Mouse (Mus musculus): ENCODE measurements around the gene Slc25a5. TPM values are rescaled to one million over a fixed set of nuclear protein-coding genes. Genes with fewer than 3 reads are reported as not detected.
"Not testable (repeated sequence)": the region's sequence is repeated elsewhere in the genome, so short reads cannot be mapped to it uniquely, and the experiment has no call there.

Gene Slc25a5
- polyA plus RNA-seq, 1 experiment from 2014 or later, result 530 TPM

DNA sequence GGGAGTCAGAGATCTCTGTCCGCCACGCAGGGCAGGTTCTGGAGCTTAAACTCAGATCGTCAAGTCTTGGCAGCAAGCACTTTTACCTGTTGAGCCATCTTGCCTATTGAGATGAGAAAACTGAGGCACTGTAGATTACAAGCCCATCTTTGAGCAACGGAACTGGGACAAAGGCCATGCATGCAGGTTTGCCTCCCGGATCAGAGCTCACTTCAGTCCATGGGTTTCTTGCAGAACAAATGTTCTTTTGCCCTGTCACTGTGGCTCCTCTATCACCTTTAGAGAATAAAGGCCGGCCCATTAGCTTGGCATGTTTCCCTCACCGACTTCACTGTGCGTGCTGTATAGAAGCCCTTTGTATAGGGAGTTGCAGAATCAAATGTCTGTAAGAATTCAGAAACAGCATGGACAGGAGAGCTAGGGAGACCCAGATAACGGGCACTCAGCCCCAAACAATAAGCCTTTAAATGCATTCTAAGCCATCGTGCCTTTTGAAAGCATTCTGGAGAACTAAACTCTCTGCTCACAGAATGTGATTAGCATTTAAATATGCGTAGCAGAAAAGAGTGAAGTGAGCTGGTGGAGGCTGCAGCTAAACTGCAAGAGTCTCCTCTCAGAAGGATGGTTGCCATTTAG lies 32.0 kb upstream of the Slc25a5 start:
- H3K36me3 ChIP-seq, result no peaks in the 10 kb centered on the region
- WGBS, result 28% methylated on average over 11 of the region's 11 CpGs
- no peak overlapping the region for H3K4me3 ChIP-seq (replicated peaks)
- H3K27ac ChIP-seq (replicated peaks), result peak overlapping the region; percentile 33
- no peaks in the 10 kb centered on the region for H3K27me3 ChIP-seq (replicated peaks)
- H3K9me3 ChIP-seq (replicated peaks), result no peaks in the 10 kb centered on the region
- ATAC-seq (ENCODE audit: low FRiP score), result no peak
- no peaks in the 10 kb centered on the region for H3K4me1 ChIP-seq
- H3K4me2 ChIP-seq, result no peak overlapping the region
- no peak overlapping the region for H3K9ac ChIP-seq (replicated peaks)

DNA sequence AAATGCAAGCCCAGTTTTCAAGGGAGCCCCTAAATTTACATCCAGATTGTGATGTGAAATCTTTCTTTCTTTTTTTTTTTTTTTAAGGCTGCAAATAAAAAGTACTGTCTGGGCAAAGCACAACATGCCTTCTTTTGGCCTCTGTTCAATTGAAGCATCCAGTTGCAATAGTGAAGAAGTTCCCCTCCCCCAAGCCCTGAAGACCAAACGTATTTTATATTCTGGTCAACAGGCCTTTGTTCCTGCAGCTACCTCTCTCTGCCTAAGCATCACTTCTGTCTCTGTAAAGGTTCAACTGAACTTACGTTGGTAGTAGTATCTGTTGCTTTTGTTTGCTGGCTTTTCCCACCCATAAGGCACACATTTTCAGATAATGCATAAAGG lies 31.5 kb upstream of the Slc25a5 start:
- Histone ChIP-seq H3K36me3 (no peaks in the 10 kb centered on the region), H3K9ac (replicated peaks) (no peak overlapping the region), H3K4me2 (no peak overlapping the region), H3K4me3 (replicated peaks) (no peak overlapping the region), H3K4me1 (no peaks in the 10 kb centered on the region), H3K27ac (replicated peaks) (peak overlapping the region; percentile 60), H3K9me3 (replicated peaks) (no peaks in the 10 kb centered on the region), H3K27me3 (replicated peaks) (no peaks in the 10 kb centered on the region)
- 20% methylated on average over 2 of the region's 2 CpGs for WGBS
- ATAC-seq (ENCODE audit: low FRiP score), result no peak

GRCm38 (mm10) chrX:36767386-36767785 lies 28.1 kb upstream of the Slc25a5 start:
- Histone ChIP-seq H3K36me3 (no peaks in the 10 kb centered on the region), H3K9me3 (replicated peaks) (no peaks in the 10 kb centered on the region), H3K4me3 (replicated peaks) (no peak overlapping the region), H3K4me1 (no peaks in the 10 kb centered on the region), H3K4me2 (no peak overlapping the region), H3K9ac (replicated peaks) (no peak overlapping the region), H3K27ac (replicated peaks) (no peak overlapping the region), H3K27me3 (replicated peaks) (no peaks in the 10 kb centered on the region)
- WGBS, result 74% methylated on average over 5 of the region's 5 CpGs
- ATAC-seq (ENCODE audit: low FRiP score), result no peak

DNA sequence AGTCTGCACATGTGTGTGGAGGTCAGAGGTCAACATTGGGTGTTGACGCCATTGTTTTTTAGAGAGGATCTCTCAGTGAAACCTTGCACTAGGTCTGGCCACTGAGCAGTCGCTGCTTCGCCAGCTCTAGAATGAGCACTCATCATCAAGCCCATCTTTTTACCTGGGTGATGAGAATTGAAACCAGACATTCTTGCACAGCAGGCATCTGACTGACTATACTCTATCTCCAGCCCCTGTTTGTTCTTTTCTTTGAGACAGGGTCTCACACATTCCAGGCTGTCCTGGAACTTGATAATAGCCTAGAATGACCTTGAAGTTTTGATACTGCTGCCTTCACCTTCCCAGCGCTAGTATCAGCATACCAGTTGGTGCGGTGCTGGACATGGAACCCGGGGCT lies 22.9 kb upstream of the Slc25a5 start:
- Histone ChIP-seq H3K4me1 (no peaks in the 10 kb centered on the region), H3K4me2 (no peak overlapping the region), H3K4me3 (replicated peaks) (no peak overlapping the region), H3K36me3 (no peaks in the 10 kb centered on the region), H3K9ac (replicated peaks) (no peak overlapping the region), H3K27me3 (replicated peaks) (no peaks in the 10 kb centered on the region), H3K27ac (replicated peaks) (no peak overlapping the region), H3K9me3 (replicated peaks) (no peaks in the 10 kb centered on the region)
- no peak for ATAC-seq (ENCODE audit: low FRiP score)
- 89% methylated on average over 6 of the region's 6 CpGs for WGBS

- H3K36me3 ChIP-seq, result no peaks in the 10 kb centered on the region
- no peak overlapping the region for H3K4me2 ChIP-seq
- WGBS, result 86% methylated on average over 5 of the region's 5 CpGs
- H3K27ac ChIP-seq (replicated peaks), result no peak overlapping the region
- no peak overlapping the region for H3K9ac ChIP-seq (replicated peaks)
- H3K27me3 ChIP-seq (replicated peaks), result no peaks in the 10 kb centered on the region
- no peak overlapping the region for H3K4me3 ChIP-seq (replicated peaks)
- no peaks in the 10 kb centered on the region for H3K4me1 ChIP-seq
- ATAC-seq (ENCODE audit: low FRiP score), result no peak
- no peaks in the 10 kb centered on the region for H3K9me3 ChIP-seq (replicated peaks)
Observed at GRCm38 (mm10) chrX:36775520-36775919, 19.9 kb upstream of the Slc25a5 start.

DNA sequence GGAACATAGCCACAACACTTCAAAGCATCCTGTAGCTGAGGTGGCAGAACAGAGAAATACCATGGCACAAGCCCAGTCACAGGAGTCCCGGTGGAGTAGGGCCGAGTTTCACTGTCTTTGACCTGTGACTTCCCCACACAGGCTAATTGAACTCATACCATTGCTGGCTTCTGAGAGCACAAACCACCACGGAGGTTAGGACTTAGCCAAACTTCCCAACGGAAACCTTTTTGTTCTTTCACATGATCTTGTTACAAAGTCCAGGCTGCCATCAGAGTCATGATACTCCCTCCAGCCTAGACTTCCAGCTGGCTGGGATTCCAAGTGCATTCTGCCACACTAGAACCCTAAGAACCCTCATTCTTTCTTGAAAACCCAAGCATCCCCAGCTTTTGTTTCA lies 17.8 kb upstream of the Slc25a5 start:
- WGBS, result 88% methylated on average over 4 of the region's 4 CpGs
- H3K27me3 ChIP-seq (replicated peaks), result no peaks in the 10 kb centered on the region

GRCm38 (mm10) chrX:36789360-36789759 lies 6.1 kb upstream of the Slc25a5 start:
- no peak overlapping the region for H3K27ac ChIP-seq (replicated peaks)
- no peaks in the 10 kb centered on the region for H3K36me3 ChIP-seq
- WGBS, result 66% methylated on average over 4 of the region's 4 CpGs
- no peaks in the 10 kb centered on the region for H3K27me3 ChIP-seq (replicated peaks)
- no peaks in the 10 kb centered on the region for H3K9me3 ChIP-seq (replicated peaks)
- no peaks in the 10 kb centered on the region for H3K4me1 ChIP-seq
- no peak overlapping the region for H3K9ac ChIP-seq (replicated peaks)
- no peak overlapping the region for H3K4me3 ChIP-seq (replicated peaks)
- H3K4me2 ChIP-seq, result no peak overlapping the region
- ATAC-seq (ENCODE audit: low FRiP score), result no peak

More for the DNA sequence above, 17.8 kb upstream of the Slc25a5 start:
- Histone ChIP-seq H3K4me2 (no peak overlapping the region), H3K9me3 (replicated peaks) (no peaks in the 10 kb centered on the region), H3K36me3 (no peaks in the 10 kb centered on the region), H3K4me1 (no peaks in the 10 kb centered on the region), H3K4me3 (replicated peaks) (no peak overlapping the region), H3K9ac (replicated peaks) (no peak overlapping the region), H3K27ac (replicated peaks) (no peak overlapping the region)
- no peak for ATAC-seq (ENCODE audit: low FRiP score)

GRCm38 (mm10) chrX:36794571-36794970 lies 880 bp upstream of the Slc25a5 start:
- WGBS, result 64% methylated on average over 5 of the region's 5 CpGs
- Histone ChIP-seq H3K4me2 (no peak overlapping the region), H3K9me3 (replicated peaks) (no peaks in the 10 kb centered on the region), H3K27me3 (replicated peaks) (no peaks in the 10 kb centered on the region), H3K27ac (replicated peaks) (no peak overlapping the region), H3K36me3 (no peaks in the 10 kb centered on the region), H3K4me3 (replicated peaks) (no peak overlapping the region), H3K9ac (replicated peaks) (no peak overlapping the region), H3K4me1 (peaks cover 3% of the 10 kb centered on the region; the same call in 1 of the 2 replicates)
- ATAC-seq (ENCODE audit: low FRiP score), result no peak

DNA sequence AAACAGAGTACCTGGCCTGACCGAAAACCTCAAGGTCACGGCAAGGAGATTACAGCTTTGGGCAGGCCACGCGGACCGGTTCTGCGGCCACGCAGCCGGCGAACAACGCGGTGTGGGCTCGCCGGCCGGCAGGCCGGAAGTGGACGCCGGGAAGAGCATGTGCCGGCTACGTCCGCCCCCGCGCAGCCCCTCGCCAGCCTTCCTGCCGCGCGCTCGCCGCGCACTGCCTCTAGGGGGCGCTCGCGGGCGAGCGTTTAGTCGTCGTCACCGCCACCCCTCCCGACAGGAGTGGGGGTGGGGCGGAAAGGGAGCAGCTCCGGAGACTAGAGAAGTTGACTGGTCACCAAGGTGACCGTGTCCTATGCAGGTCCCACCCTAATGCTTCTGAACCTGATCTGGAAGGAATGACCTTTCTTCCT lies 721 bp downstream of the Slc25a5 start:
- no peaks in the 10 kb centered on the region for H3K36me3 ChIP-seq
- H3K9ac ChIP-seq (replicated peaks), result peak overlapping the region; percentile 61
- H3K4me2 ChIP-seq, result peak overlapping the region; percentile 53
- H3K27ac ChIP-seq (replicated peaks), result peak overlapping the region; percentile 82
- H3K4me3 ChIP-seq (replicated peaks), result peak overlapping the region; percentile 60
- H3K4me1 ChIP-seq, result peaks cover 3% of the 10 kb centered on the region; the same call in 1 of the 2 replicates
- peak; percentile 87 for ATAC-seq (ENCODE audit: low FRiP score)
- no peaks in the 10 kb centered on the region for H3K9me3 ChIP-seq (replicated peaks)
- 23% methylated on average over 37 of the region's 41 CpGs for WGBS
- H3K27me3 ChIP-seq (replicated peaks), result no peaks in the 10 kb centered on the region

DNA sequence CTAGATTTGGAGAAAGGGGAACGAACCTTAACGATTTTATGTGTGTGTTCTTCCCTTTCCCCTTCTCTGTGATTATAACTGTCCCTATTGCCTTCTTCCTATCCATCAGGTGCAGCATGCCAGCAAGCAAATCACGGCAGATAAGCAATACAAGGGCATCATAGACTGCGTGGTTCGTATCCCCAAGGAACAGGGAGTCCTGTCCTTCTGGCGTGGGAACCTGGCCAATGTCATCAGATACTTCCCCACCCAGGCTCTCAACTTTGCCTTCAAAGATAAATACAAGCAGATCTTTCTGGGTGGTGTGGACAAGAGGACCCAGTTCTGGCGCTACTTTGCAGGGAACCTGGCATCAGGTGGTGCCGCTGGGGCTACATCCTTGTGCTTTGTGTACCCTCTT lies 1.3 kb downstream of the Slc25a5 start:
- H3K4me2 ChIP-seq, result peak overlapping the region; percentile 53
- 0 out of 2 replicates have a peak overlapping the region, but pooled peaks have one; percentile 82 for H3K27ac ChIP-seq (replicated peaks)
- peak overlapping the region; percentile 60 for H3K4me3 ChIP-seq (replicated peaks)
- not testable (repeated sequence) for H3K4me1 ChIP-seq; H3K9me3 ChIP-seq (replicated peaks); H3K27me3 ChIP-seq (replicated peaks); ATAC-seq (ENCODE audit: low FRiP score); H3K36me3 ChIP-seq
- 71% methylated on average over 8 of the region's 8 CpGs for WGBS
- peak overlapping the region; percentile 41 for H3K9ac ChIP-seq (replicated peaks)

DNA sequence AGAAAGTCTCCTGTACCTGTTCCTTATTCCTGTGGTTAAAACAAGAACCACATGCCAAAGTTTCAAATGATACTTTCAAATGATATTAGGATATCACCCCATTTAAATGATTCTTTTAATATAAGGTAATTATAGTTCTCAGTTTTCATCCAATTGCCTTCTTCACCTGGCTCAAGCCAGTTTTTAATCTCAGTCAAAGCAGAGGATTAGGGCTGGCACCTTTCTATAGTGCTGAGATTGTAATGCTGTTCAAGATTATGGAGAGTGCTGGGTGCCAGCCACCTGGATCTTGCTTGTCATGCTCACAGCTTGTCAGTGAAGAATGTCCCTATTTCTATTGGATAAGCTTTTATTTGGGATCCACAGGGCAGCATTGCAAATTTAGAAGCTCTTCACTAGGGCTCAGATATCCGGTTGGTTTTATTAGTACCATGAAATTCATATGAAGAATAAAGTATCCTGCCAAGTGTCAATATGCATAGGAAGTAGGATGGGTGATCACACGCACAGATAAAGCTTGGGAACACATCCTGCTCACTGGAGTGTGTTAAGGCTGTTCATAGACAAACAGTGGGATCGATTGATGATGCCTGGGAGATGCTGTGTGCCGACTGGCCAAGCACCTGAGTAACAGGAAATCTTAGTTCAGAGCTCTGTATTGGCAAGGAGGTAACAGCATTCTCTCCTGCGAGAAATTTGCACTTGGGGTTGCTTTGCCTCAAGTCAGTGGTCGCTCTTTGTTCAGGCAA lies 3.9 kb downstream of the Slc25a5 start:
- Histone ChIP-seq H3K4me3 (replicated peaks) (no peak overlapping the region), H3K27ac (replicated peaks) (no peak overlapping the region), H3K9me3 (replicated peaks) (no peaks in the 10 kb centered on the region), H3K9ac (replicated peaks) (no peak overlapping the region), H3K4me2 (no peak overlapping the region), H3K4me1 (peaks cover 3% of the 10 kb centered on the region; the same call in 1 of the 2 replicates), H3K36me3 (no peaks in the 10 kb centered on the region), H3K27me3 (replicated peaks) (no peaks in the 10 kb centered on the region)
- no peak for ATAC-seq (ENCODE audit: low FRiP score)
- 47% methylated on average over 6 of the region's 6 CpGs for WGBS

DNA sequence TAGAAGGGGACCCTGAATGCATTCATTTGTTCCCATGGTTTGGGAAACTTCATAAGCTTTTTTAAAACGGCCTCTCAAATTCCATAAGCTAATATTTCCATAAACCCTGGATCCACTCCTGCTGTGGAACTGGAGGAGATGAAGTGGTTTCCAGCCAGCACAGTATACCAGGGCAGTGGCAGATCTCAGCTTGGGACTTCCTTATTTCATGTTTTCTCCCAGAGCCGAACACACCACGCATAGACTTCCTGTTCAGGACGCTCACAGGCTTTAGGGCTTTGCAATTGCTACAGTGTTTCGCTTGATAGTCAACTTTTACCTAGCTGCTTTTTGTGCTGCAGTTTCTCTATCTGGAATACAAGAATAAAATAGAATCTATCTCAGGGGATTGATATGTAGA lies 7.7 kb downstream of the Slc25a5 start:
- Histone ChIP-seq H3K27me3 (replicated peaks) (no peaks in the 10 kb centered on the region), H3K9me3 (replicated peaks) (no peaks in the 10 kb centered on the region), H3K4me2 (no peak overlapping the region), H3K27ac (replicated peaks) (no peak overlapping the region), H3K36me3 (no peaks in the 10 kb centered on the region), H3K4me3 (replicated peaks) (no peak overlapping the region), H3K9ac (replicated peaks) (no peak overlapping the region), H3K4me1 (peaks cover 7% of the 10 kb centered on the region)
- WGBS, result 80% methylated on average over 5 of the region's 5 CpGs
- no peak for ATAC-seq (ENCODE audit: low FRiP score)

All from neural tube, embryonic 15.5 days (tissue).